Mouse (Mus musculus) urinary bladder, postnatal 25 days (tissue): ENCODE results near the gene Pik3cb.

ENCODE experiments used
- DNase-seq: peaks from one replicate; pipeline ENCODE4 v3.0.0; 2022; ENCODE audit warnings: low spot score

Gene Pik3cb

GRCm38 (mm10) chr9:99081718-99082117 lies 58.7 kb downstream of the Pik3cb start:
- no peak for DNase-seq

DNA sequence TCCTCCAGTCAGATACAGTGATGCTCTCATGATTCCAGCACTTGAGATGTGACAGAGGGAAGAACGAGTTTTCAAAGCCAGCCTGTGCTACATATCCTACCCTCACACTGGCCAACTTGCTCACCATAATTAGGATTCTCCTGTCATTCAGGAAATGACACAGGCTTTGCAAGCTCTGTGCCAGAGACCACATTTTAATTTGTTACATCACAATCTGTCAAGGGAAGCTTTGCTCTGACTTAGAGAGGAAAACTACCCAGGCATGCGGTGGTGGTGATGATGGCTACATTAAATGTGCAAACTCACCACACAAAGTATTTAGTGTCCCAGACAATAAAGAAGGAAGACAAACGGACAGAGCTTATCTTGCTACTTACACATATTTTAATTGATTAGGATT lies 59.1 kb downstream of the Pik3cb start:
- DNase-seq = no peak

DNA sequence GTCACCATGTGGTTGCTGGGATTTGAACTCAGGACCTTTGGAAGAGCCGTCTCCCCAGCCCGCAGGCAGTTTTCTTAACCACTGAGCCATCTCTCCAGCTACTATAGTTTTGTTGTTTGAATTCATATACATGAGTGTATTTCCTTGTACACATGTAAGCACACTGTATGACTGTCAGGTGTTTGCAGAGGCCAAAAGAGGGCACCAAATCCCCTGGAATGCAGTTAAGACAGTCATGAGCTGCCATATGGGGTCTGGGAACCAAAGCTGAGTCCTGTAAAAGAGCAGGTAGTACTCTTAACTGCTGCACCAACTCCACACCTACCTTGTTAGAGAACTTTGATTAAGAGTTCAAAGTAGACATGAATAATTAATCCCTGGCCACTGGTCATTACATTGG lies 59.8 kb downstream of the Pik3cb start:
- no peak for DNase-seq

- DNase-seq = no peak
These were observed 66.0 kb downstream of the Pik3cb start for GRCm38 (mm10) chr9:99074462-99074861.

GRCm38 (mm10) chr9:99072538-99072937 lies 67.9 kb downstream of the Pik3cb start:
- DNase-seq = no peak

DNA sequence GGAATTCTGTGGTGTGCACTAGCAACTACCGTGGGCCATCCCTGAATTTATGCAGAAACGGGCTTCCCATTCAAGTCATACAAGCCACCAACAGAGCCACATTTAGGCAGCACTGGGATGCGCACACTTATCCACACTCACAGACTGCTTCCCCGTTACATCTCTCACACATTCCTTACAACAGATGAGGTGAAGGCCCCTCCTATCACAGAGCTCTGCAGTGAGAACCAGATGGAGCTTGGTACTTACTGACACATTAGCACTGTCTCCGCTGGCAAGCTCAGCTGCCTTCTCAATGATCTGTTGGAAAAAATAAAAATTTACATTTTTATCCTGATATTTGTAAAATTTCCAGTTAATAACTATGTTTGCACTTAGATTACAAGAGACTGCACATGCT lies 75.1 kb downstream of the Pik3cb start:
- DNase-seq = no peak

GRCm38 (mm10) chr9:99064216-99064615 lies 76.2 kb downstream of the Pik3cb start:
- DNase-seq = no peak

GRCm38 (mm10) chr9:99062544-99062943 lies 77.9 kb downstream of the Pik3cb start:
- peak; percentile 75 for DNase-seq

DNA sequence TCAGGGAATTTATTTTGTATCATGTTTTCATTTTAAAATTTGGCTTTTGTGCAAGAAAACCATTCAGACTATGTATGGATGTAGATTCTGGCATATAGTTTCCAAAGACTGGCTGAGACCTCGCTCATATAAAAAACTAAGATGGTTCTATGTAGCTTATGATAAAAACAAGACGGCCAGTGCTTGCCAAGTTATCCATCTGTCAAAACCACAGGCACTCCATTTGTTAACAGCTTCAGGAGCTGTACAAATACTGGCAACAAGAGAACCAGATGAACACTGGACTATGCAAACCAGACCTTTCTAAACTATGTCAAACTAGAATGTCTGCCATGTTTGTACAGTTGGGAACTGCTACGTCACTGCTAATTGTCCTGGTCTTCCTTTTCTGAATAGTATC lies 82.7 kb downstream of the Pik3cb start:
- DNase-seq = no peak

GRCm38 (mm10) chr9:99049760-99050159 lies 90.7 kb downstream of the Pik3cb start:
- DNase-seq = no peak

GRCm38 (mm10) chr9:99048724-99049250 lies 91.6 kb downstream of the Pik3cb start:
- no peak for DNase-seq

DNA sequence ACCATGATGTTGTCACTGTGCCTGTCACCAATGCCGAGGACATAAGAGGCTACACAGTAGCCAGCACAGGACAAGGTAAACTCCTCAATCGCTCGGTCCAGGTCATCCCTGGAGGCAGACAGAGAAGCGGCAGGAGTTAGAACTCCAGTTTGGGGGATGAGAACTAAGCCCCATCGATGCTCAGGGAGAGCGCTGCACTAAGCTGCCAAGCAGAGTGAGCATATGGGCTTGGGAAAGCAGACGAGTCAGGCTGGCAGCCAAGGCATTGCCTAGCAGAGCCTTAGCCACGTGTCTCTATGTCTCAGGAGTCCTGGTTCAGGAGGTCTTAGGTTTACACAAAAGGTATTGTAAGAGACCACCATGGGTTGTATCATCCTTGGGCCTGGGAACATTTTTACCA lies 95.7 kb downstream of the Pik3cb start:
- DNase-seq = no peak

- DNase-seq = no peak
These were observed 97.8 kb downstream of the Pik3cb start for GRCm38 (mm10) chr9:99042641-99043040.

- no peak for DNase-seq
These were observed 98.4 kb downstream of the Pik3cb start for GRCm38 (mm10) chr9:99041994-99042393.

DNA sequence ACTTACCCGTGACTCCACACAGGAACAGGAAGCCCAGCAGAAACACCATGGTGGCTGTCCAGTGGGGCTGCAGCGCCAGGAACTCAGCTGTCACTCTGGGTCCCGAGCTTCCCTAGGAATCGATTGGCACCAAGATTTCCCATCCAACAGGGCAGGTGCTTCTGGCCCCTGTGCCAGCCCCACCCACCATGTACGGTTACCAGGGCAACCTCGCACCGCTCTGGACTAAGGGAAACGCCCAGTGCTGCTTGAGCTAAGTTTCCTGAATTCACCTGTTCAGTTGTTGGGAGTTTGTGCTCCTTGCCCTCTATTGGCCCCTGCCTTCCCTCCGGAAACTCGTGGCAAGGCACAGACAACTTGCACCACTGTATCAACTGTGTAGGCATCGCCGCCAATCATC lies 104.8 kb downstream of the Pik3cb start, which contains the start of gene Gm1123:
Gm1123 (minus strand) TSS at position 141 of the 400 bp plus-strand sequence.
- DNase-seq = no peak

- DNase-seq = no peak
These were observed 106.3 kb downstream of the Pik3cb start for GRCm38 (mm10) chr9:99034111-99034510.

- no peak for DNase-seq
These were observed 108.4 kb downstream of the Pik3cb start for GRCm38 (mm10) chr9:99032031-99032430.

DNA sequence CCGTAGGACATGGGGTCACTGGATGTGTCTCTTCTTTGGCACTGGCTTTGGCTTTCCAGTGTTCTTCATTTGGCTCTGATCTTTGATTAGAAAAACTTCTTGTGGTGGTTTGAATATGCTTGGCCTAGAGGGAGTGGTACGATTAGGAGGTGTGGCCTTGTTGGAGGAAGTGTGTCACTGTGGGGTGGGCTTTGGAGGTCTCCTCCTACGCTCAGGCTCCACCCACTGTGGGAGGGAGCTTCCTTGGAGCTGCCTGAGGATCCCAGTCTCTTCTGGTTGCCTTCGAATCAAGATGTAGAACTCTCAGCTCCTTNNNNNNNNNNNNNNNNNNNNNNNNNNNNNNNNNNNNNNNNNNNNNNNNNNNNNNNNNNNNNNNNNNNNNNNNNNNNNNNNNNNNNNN lies 118.7 kb downstream of the Pik3cb start:
- DNase-seq = no peak

DNA sequence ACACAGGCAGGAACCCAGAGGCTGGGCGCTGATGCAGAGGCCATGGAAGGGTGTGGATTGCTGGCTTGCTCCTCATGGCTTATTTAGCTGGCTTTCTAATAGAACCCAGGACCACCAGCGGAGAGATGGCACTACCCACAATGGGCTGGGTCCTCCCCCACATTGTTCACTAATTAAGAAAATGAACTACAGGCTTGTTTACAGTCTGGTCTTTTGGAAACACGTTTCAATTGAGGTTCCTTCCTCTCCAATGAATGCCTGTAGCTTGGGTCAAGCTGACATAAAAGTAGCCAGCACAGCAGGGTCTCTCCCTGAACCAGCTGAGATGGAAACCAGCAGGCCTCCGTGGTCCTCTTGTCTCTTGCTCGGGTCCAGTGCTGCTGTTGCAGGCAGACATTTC lies 119.3 kb downstream of the Pik3cb start:
- DNase-seq = no peak

- DNase-seq = no peak
These were observed 122.7 kb downstream of the Pik3cb start for GRCm38 (mm10) chr9:99017679-99018078.

GRCm38 (mm10) chr9:99016759-99017158 lies 123.7 kb downstream of the Pik3cb start:
- no peak for DNase-seq

- no peak for DNase-seq
These were observed 124.1 kb downstream of the Pik3cb start for GRCm38 (mm10) chr9:99016301-99016700.

GRCm38 (mm10) chr9:99009898-99010199 lies 130.6 kb downstream of the Pik3cb start:
- no peak for DNase-seq

GRCm38 (mm10) chr9:99009069-99009897 lies 131.1 kb downstream of the Pik3cb start:
- no peak for DNase-seq
